Mouse (Mus musculus) lung, postnatal 0 days (tissue): ENCODE measurements around the gene Smarcal1. TPM values are rescaled to one million over a fixed set of nuclear protein-coding genes. Genes with fewer than 3 reads are reported as not detected.

ENCODE experiments used
- ATAC-seq: fragments of 200-750 bp; cut with Nextera tagmentation; 2 replicates; pipeline ENCODE4 v1.8.0; 2017; ENCODE audit warnings: moderate library complexity
- DNase-seq: peaks from one replicate; pipeline ENCODE4 v3.0.0-alpha.2; 2016; ENCODE audit warnings: low spot score
- H3K27ac ChIP-seq: fragments of 300-500 bp; sonication (generic); 2 replicates; pipeline ENCODE4 v1.5.1; 2014; ENCODE audit warnings: antibody characterized with exemption, mild to moderate bottlenecking, low read length, mixed read lengths
- H3K27me3 ChIP-seq: fragments of 300-500 bp; sonication (generic); replicated peaks from 2 replicates; pipeline ENCODE4 v1.6.1; 2014; ENCODE audit warnings: low read length, mixed read lengths; ENCODE audit not compliant: insufficient read depth
- H3K36me3 ChIP-seq: fragments of 300-500 bp; sonication (generic); 2 replicates; pipeline ENCODE4 v1.6.1; 2014; ENCODE audit warnings: low read length, mixed read lengths; ENCODE audit not compliant: insufficient read depth
- H3K4me1 ChIP-seq: fragments of 300-500 bp; sonication (generic); 2 replicates; pipeline ENCODE4 v1.6.1; 2014; ENCODE audit warnings: antibody characterized with exemption, low read depth, low read length, mixed read lengths; ENCODE audit not compliant: insufficient read depth
- H3K4me2 ChIP-seq: fragments of 300-500 bp; sonication (generic); replicated peaks from 2 replicates; pipeline ENCODE4 v1.6.1; 2014; ENCODE audit warnings: low read depth, mild to moderate bottlenecking, low read length, moderate library complexity, mixed read lengths
- H3K4me3 ChIP-seq: fragments of 300-500 bp; sonication (generic); 2 replicates; pipeline ENCODE4 v1.5.1; 2014; ENCODE audit warnings: low read depth, low read length
- H3K9ac ChIP-seq: fragments of 300-500 bp; sonication (generic); replicated peaks from 2 replicates; pipeline ENCODE4 v1.6.1; 2014; ENCODE audit warnings: low read depth, mild to moderate bottlenecking
- H3K9me3 ChIP-seq: fragments of 300-500 bp; sonication (generic); 2 replicates; pipeline ENCODE4 v1.6.1; 2016; ENCODE audit warnings: low read length, mixed read lengths
- CTCF ChIP-seq: IDR thresholded peaks from 2 replicates; pipeline ENCODE4 v1.5.1; 2016; ENCODE audit warnings: antibody characterized with exemption, mild to moderate bottlenecking
- EP300 ChIP-seq: IDR thresholded peaks from 2 replicates; pipeline ENCODE4 v1.6.1; 2016; ENCODE audit warnings: antibody characterized with exemption, mild to moderate bottlenecking, control low read depth
- WGBS: fragments of 180-500 bp; shearing (Covaris S2); extraction: QIAGEN DNeasy Blood & Tissue Kit; methylation state at CpG from one replicate; pipeline ENCODE4 v1.1.7; 2014; 5-methylcytosine and 5-hydroxymethylcytosine counted together
- polyA plus RNA-seq: library from polyadenylated mRNA; unstranded; fragments of >200 nt; fragmentation: Nextera tagmentation; extraction: Ambion mirVana; gene quantifications from 2 replicates; pipeline ENCODE4 v1.2.1, GENCODE M21; 2015

The Smarcal1 gene
- polyA plus RNA-seq: 8.8 and 10.6 TPM in 2 replicates

- under 1% methylated on average over 25 of the region's 25 CpGs for WGBS
- DNase-seq (peak; percentile 99), ATAC-seq (peak; percentile 100)
- Histone ChIP-seq H3K36me3 (peaks cover 14% of the 10 kb centered on the region), H3K4me1 (peaks cover 5% of the 10 kb centered on the region; the same call in 1 of the 2 replicates), H3K27me3 (no peaks in the 10 kb centered on the region), H3K4me3 (peak within 1 kb of the TSS; percentile 61), H3K9me3 (no peaks in the 10 kb centered on the region), H3K4me2 (peak within 1 kb of the TSS; percentile 53), H3K9ac (peak within 1 kb of the TSS; percentile 41), H3K27ac (peak within 1 kb of the TSS; percentile 79)
- TF ChIP-seq CTCF (peak; percentile 9; the same call in 1 of the 2 replicates), EP300 (no peak)
Observed at GRCm38 (mm10) chr1:72582947-72583731, at the start of gene Smarcal1. Smarcal1 (plus strand) TSS chr1:72583251.

- TF ChIP-seq CTCF: no peak
- no peak for TF ChIP-seq EP300
- no peak overlapping the region for H3K9ac ChIP-seq
- no peaks in the 10 kb centered on the region for H3K4me1 ChIP-seq
- H3K36me3 ChIP-seq: no peaks in the 10 kb centered on the region
- no peak overlapping the region for H3K4me2 ChIP-seq
- no peak overlapping the region for H3K4me3 ChIP-seq
- H3K27me3 ChIP-seq: peaks cover 26% of the 10 kb centered on the region
- H3K9me3 ChIP-seq: no peaks in the 10 kb centered on the region
- ATAC-seq (no peak), DNase-seq (no peak)
- H3K27ac ChIP-seq: no peak overlapping the region
Observed at GRCm38 (mm10) chr1:72533439-72533838, 49.6 kb upstream of the Smarcal1 start.

GRCm38 (mm10) chr1:72535725-72536571 is 47.1 kb upstream of the Smarcal1 start:
- H3K36me3 ChIP-seq: no peaks in the 10 kb centered on the region
- H3K4me1 ChIP-seq: no peaks in the 10 kb centered on the region
- ATAC-seq (no peak), DNase-seq (no peak)
- H3K27me3 ChIP-seq: peaks cover 26% of the 10 kb centered on the region
- WGBS: 2% methylated on average over 33 of the region's 36 CpGs
- no peak overlapping the region for H3K9ac ChIP-seq
- no peaks in the 10 kb centered on the region for H3K9me3 ChIP-seq
- H3K27ac ChIP-seq: no peak overlapping the region
- no peak for TF ChIP-seq EP300
- peak overlapping the region; percentile 51; the same call in 1 of the 2 replicates for H3K4me2 ChIP-seq
- no peak overlapping the region for H3K4me3 ChIP-seq

- under 1% methylated on average over 41 of the region's 41 CpGs for WGBS
- Histone ChIP-seq H3K9me3 (no peaks in the 10 kb centered on the region), H3K4me3 (peak within 1 kb of the TSS; percentile 10; the same call in 1 of the 2 replicates), H3K4me2 (peak within 1 kb of the TSS; percentile 51), H3K27me3 (peaks cover 26% of the 10 kb centered on the region), H3K27ac (no peak within 1 kb of the TSS), H3K9ac (no peak within 1 kb of the TSS), H3K4me1 (no peaks in the 10 kb centered on the region), H3K36me3 (no peaks in the 10 kb centered on the region)
- DNase-seq: peak; percentile 70
- TF ChIP-seq CTCF: no peak
- TF ChIP-seq EP300: no peak
- ATAC-seq: peak; percentile 86
Observed at GRCm38 (mm10) chr1:72536611-72537351, 46.3 kb upstream of the Smarcal1 start, which contains the start of gene March4. March4 (minus strand) TSS chr1:72536930.

DNA sequence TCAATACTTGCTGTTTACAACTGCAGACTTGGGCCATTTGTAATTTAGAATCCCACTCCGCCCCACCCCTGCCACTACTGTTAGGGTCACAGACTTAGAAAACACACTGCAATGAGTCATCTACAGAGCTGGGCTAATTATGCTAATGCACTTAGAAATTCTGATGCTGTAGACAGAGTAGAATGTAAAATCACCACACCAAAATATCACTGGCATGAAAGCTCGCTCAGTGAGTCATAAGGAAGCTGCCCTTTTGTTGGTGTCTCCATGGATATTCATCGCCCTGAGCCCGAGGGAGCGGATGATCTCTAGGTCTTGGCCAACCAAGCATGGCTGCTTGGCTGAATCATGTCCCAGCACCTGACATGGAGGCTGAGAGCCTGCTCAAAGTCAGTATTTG is 44.8 kb upstream of the Smarcal1 start:
- TF ChIP-seq CTCF: no peak
- TF ChIP-seq EP300: no peak
- Histone ChIP-seq H3K27ac (no peak overlapping the region), H3K4me1 (no peaks in the 10 kb centered on the region), H3K4me2 (no peak overlapping the region), H3K27me3 (peaks cover 26% of the 10 kb centered on the region), H3K9ac (no peak overlapping the region), H3K9me3 (no peaks in the 10 kb centered on the region), H3K4me3 (no peak overlapping the region), H3K36me3 (no peaks in the 10 kb centered on the region)
- 89% methylated on average over 5 of the region's 5 CpGs for WGBS
- ATAC-seq: no peak
- no peak for DNase-seq
